Comparison of ENCODE assay signal across 8 mouse cellular contexts in the genomic region with DNA sequence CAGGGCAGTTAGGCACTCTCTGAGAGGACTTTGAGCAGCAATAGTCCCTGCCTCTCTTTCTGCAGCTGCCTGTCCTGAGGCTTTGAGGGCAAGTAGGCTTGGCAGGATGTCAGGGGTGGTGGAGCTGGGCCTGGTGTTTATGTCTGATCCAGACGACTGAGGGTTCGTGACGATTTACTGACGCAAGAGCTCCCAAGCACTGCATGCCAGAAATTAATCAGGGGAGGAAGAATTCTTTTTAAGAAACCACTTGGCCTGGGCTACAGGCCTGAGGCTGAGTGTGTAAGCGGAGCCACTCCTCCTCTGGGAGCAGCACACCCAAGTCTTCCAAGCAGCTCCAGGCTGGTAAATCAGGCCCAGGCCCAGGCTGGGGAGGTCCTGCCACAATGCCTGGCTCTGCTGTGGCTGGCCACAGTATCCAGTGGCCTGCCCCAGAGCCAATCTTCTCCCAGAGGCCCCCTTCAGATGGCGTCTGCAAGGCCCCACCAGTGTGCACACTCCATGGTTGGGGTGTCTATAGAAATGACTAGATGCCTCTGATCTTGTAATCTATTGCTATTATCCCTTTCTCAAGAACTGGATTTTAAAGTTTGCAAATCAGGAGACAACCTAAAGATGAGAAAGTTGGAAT.
DNase-seq lines count a peak whose midpoint lies in the region; ATAC-seq lines count a peak whose summit lies in the region.

No protein-coding gene starts in this region.

- H3K27ac ChIP-seq in midbrain, embryonic 14.5 days (replicated peaks; ENCODE audit: low read depth, low read length), result 0 out of 2 replicates have a peak overlapping the region, but pooled peaks have one; percentile 6
- no peak overlapping the region for H3K27ac ChIP-seq in midbrain, embryonic 11.5 days (ENCODE audit: low read depth, low read length)
- peak overlapping the region; percentile 83 for H3K27ac ChIP-seq in embryonic facial prominence, embryonic 13.5 days
- H3K27ac ChIP-seq in heart, embryonic 12.5 days (ENCODE audit: poor library complexity, severe bottlenecking), result peak overlapping the region; percentile 46
- H3K27ac ChIP-seq in kidney, embryonic 16.5 days (ENCODE audit: low read length), result peak overlapping the region; percentile 42; the same call in 1 of the 2 replicates
- H3K27ac ChIP-seq in liver, embryonic 13.5 days, result peak overlapping the region; percentile 41

- no peaks in the 10 kb centered on the region for H3K36me3 ChIP-seq in midbrain, embryonic 14.5 days (ENCODE audit: control insufficient read depth, insufficient read depth, low read length)
- H3K36me3 ChIP-seq in midbrain, embryonic 11.5 days (ENCODE audit: control insufficient read depth, insufficient read depth, low read length), result no peaks in the 10 kb centered on the region
- H3K36me3 ChIP-seq in embryonic facial prominence, embryonic 13.5 days, result no peaks in the 10 kb centered on the region
- no peaks in the 10 kb centered on the region for H3K36me3 ChIP-seq in heart, embryonic 12.5 days
- no peaks in the 10 kb centered on the region; the same call in 1 of the 2 replicates for H3K36me3 ChIP-seq in kidney, embryonic 16.5 days (ENCODE audit: insufficient read depth, low read length)
- no peaks in the 10 kb centered on the region for H3K36me3 ChIP-seq in liver, embryonic 13.5 days

- H3K27me3 ChIP-seq in midbrain, embryonic 14.5 days (ENCODE audit: control insufficient read depth, insufficient read depth, low read length), result no peaks in the 10 kb centered on the region
- H3K27me3 ChIP-seq in midbrain, embryonic 11.5 days (ENCODE audit: control insufficient read depth, insufficient read depth, low read length), result no peaks in the 10 kb centered on the region
- no peaks in the 10 kb centered on the region for H3K27me3 ChIP-seq in embryonic facial prominence, embryonic 13.5 days
- no peaks in the 10 kb centered on the region for H3K27me3 ChIP-seq in heart, embryonic 12.5 days (replicated peaks)
- H3K27me3 ChIP-seq in kidney, embryonic 16.5 days (ENCODE audit: insufficient read depth, low read length), result no peaks in the 10 kb centered on the region
- H3K27me3 ChIP-seq in liver, embryonic 13.5 days, result no peaks in the 10 kb centered on the region

- 68% methylated on average over 6 of the region's 6 CpGs for WGBS in midbrain, embryonic 14.5 days
- 83% methylated on average over 6 of the region's 6 CpGs for WGBS in midbrain, embryonic 11.5 days
- WGBS in embryonic facial prominence, embryonic 13.5 days, result 23% methylated on average over 6 of the region's 6 CpGs
- 36% methylated on average over 6 of the region's 6 CpGs for WGBS in heart, embryonic 12.5 days
- WGBS in kidney, embryonic 16.5 days, result 33% methylated on average over 6 of the region's 6 CpGs
- WGBS in liver, embryonic 13.5 days (ENCODE audit: insufficient replicate concordance), result 69% methylated on average over 6 of the region's 6 CpGs

- no peak overlapping the region for H3K4me2 ChIP-seq in midbrain, embryonic 14.5 days (ENCODE audit: low read length)
- no peak overlapping the region for H3K4me2 ChIP-seq in midbrain, embryonic 11.5 days
- H3K4me2 ChIP-seq in embryonic facial prominence, embryonic 13.5 days, result peak overlapping the region; percentile 7; the same call in 1 of the 2 replicates
- no peak overlapping the region for H3K4me2 ChIP-seq in heart, embryonic 12.5 days
- H3K4me2 ChIP-seq in kidney, embryonic 16.5 days (replicated peaks; ENCODE audit: low read depth, low read length), result no peak overlapping the region
- no peak overlapping the region for H3K4me2 ChIP-seq in liver, embryonic 13.5 days

- no peak overlapping the region for H3K9ac ChIP-seq in midbrain, embryonic 14.5 days (replicated peaks; ENCODE audit: low read length)
- H3K9ac ChIP-seq in midbrain, embryonic 11.5 days (ENCODE audit: low read length), result no peak overlapping the region
- H3K9ac ChIP-seq in embryonic facial prominence, embryonic 13.5 days, result 0 out of 2 replicates have a peak overlapping the region, but pooled peaks have one; percentile 17
- no peak overlapping the region for H3K9ac ChIP-seq in heart, embryonic 12.5 days
- peak overlapping the region; percentile 41; the same call in 1 of the 2 replicates for H3K9ac ChIP-seq in kidney, embryonic 16.5 days (replicated peaks; ENCODE audit: low read length)
- no peak overlapping the region for H3K9ac ChIP-seq in liver, embryonic 13.5 days

- peak; percentile 32 for DNase-seq in midbrain, embryonic 14.5 days
- no peak for DNase-seq in midbrain, embryonic 11.5 days (ENCODE audit: low spot score, missing footprints)
- DNase-seq in liver, embryonic 13.5 days, result no peak
- DNase-seq in right cerebral cortex, postnatal 4 days, result peak; percentile 28

- no peak overlapping the region for H3K4me3 ChIP-seq in midbrain, embryonic 14.5 days (replicated peaks; ENCODE audit: low read depth, low read length)
- H3K4me3 ChIP-seq in midbrain, embryonic 11.5 days (ENCODE audit: low read depth, low read length), result no peak overlapping the region
- H3K4me3 ChIP-seq in embryonic facial prominence, embryonic 13.5 days, result no peak overlapping the region
- H3K4me3 ChIP-seq in heart, embryonic 12.5 days, result no peak overlapping the region
- H3K4me3 ChIP-seq in kidney, embryonic 16.5 days (ENCODE audit: low read length), result no peak overlapping the region
- no peak overlapping the region for H3K4me3 ChIP-seq in liver, embryonic 13.5 days (replicated peaks)

- H3K4me1 ChIP-seq in midbrain, embryonic 14.5 days (ENCODE audit: control insufficient read depth, insufficient read depth, low read length), result no peaks in the 10 kb centered on the region
- H3K4me1 ChIP-seq in midbrain, embryonic 11.5 days (ENCODE audit: control insufficient read depth, insufficient read depth, low read length), result no peaks in the 10 kb centered on the region
- H3K4me1 ChIP-seq in embryonic facial prominence, embryonic 13.5 days, result peaks cover 33% of the 10 kb centered on the region
- peaks cover 48% of the 10 kb centered on the region for H3K4me1 ChIP-seq in heart, embryonic 12.5 days (replicated peaks)
- peaks cover 15% of the 10 kb centered on the region for H3K4me1 ChIP-seq in kidney, embryonic 16.5 days (ENCODE audit: insufficient read depth, low read length)
- peaks cover 41% of the 10 kb centered on the region for H3K4me1 ChIP-seq in liver, embryonic 13.5 days (replicated peaks)

- no peaks in the 10 kb centered on the region for H3K9me3 ChIP-seq in midbrain, embryonic 14.5 days (ENCODE audit: control insufficient read depth, low read length)
- H3K9me3 ChIP-seq in midbrain, embryonic 11.5 days (ENCODE audit: control insufficient read depth, low read length), result no peaks in the 10 kb centered on the region
- no peaks in the 10 kb centered on the region for H3K9me3 ChIP-seq in embryonic facial prominence, embryonic 13.5 days
- no peaks in the 10 kb centered on the region for H3K9me3 ChIP-seq in heart, embryonic 12.5 days (replicated peaks)
- H3K9me3 ChIP-seq in kidney, embryonic 16.5 days (ENCODE audit: low read length), result no peaks in the 10 kb centered on the region
- H3K9me3 ChIP-seq in liver, embryonic 13.5 days (replicated peaks), result no peaks in the 10 kb centered on the region

- ATAC-seq in midbrain, embryonic 14.5 days (ENCODE audit: low FRiP score, low TSS enrichment), result no peak
- no peak for ATAC-seq in midbrain, embryonic 11.5 days (ENCODE audit: low FRiP score)
- ATAC-seq in embryonic facial prominence, embryonic 13.5 days (ENCODE audit: insufficient number of reproducible peaks, insufficient read depth, low FRiP score, low TSS enrichment, low read depth), result peak; percentile 74
- no peak; the same call in 1 of the 2 replicates for ATAC-seq in heart, embryonic 12.5 days (ENCODE audit: insufficient number of reproducible peaks, low FRiP score)
- ATAC-seq in kidney, embryonic 16.5 days (ENCODE audit: low FRiP score, low TSS enrichment), result peak; percentile 82
- ATAC-seq in liver, embryonic 13.5 days (ENCODE audit: low read depth), result no peak
- no peak for ATAC-seq in monocyte, adult 5-6 weeks (replicated peaks; ENCODE audit: insufficient number of reproducible peaks, low FRiP score, low TSS enrichment, poor library complexity, severe bottlenecking)

Comparison
In these comparisons a context has a peak if more than half of its experiments do, and no peak if none do; other contexts are left out.
1. DNase-seq: peak in midbrain, embryonic 14.5 days (single experiment) and right cerebral cortex, postnatal 4 days (single experiment); none in midbrain, embryonic 11.5 days (single experiment) and liver, embryonic 13.5 days (single experiment).
2. ATAC-seq: peak in embryonic facial prominence, embryonic 13.5 days (single experiment) and kidney, embryonic 16.5 days (single experiment); none in midbrain, embryonic 14.5 days (single experiment), midbrain, embryonic 11.5 days (single experiment), heart, embryonic 12.5 days (single experiment), liver, embryonic 13.5 days (single experiment) and monocyte, adult 5-6 weeks (single experiment).
3. H3K9ac ChIP-seq: peak in embryonic facial prominence, embryonic 13.5 days (single experiment) and kidney, embryonic 16.5 days (single experiment); none in midbrain, embryonic 14.5 days (single experiment), midbrain, embryonic 11.5 days (single experiment), heart, embryonic 12.5 days (single experiment) and liver, embryonic 13.5 days (single experiment).